Comparison of ENCODE assay signal across 20 mouse cellular contexts in genomic region chr11:117665189-117665588, GRCm38 (mm10).
"Had no signal": no experiment of that assay in that cellular context is flagged by ENCODE, and none has a peak within 500 bp of the region (broad histone marks: within the 10 kb centered on the region; RNA-seq: fewer than 3 reads in every experiment).

No protein-coding gene starts in this region.

- H3K9me3 ChIP-seq: limb, embryonic 10.5 days; limb, embryonic 13.5 days; liver, embryonic 12.5 days; liver, embryonic 15.5 days; lung, embryonic 15.5 days had no signal

- H3K9ac ChIP-seq: limb, embryonic 13.5 days; liver, embryonic 12.5 days; liver, embryonic 15.5 days; lung, embryonic 15.5 days had no signal

- H3K4me3 ChIP-seq: limb, embryonic 10.5 days; limb, embryonic 13.5 days; liver, embryonic 12.5 days; liver, embryonic 15.5 days; lung, embryonic 15.5 days had no signal

- ATAC-seq: liver, embryonic 12.5 days had no signal

- H3K4me2 ChIP-seq: limb, embryonic 13.5 days; liver, embryonic 12.5 days; liver, embryonic 15.5 days; lung, embryonic 15.5 days; midbrain, embryonic 11.5 days had no signal

- H3K27me3 ChIP-seq: limb, embryonic 13.5 days; liver, embryonic 12.5 days; liver, embryonic 15.5 days; lung, embryonic 15.5 days had no signal

- DNase-seq: kidney, postnatal 14 days; kidney, postnatal 4 days; liver; lung, adult 18-20 months; lung, postnatal 14 days; lung, postnatal 4 days; midbrain, embryonic 14.5 days; right cerebral cortex, adult 18-20 months; right cerebral cortex, postnatal 14 days; right cerebral cortex, postnatal 4 days; thymus, adult 2 months; thymus, postnatal 14 days; thymus, postnatal 4 days had no signal

- H3K27ac ChIP-seq: limb, embryonic 10.5 days; limb, embryonic 13.5 days; liver, embryonic 12.5 days; liver, embryonic 15.5 days; lung, embryonic 15.5 days; stomach, postnatal 0 days had no signal

- H3K36me3 ChIP-seq: limb, embryonic 10.5 days; limb, embryonic 13.5 days; liver, embryonic 15.5 days; lung, embryonic 15.5 days had no signal
